Mouse (Mus musculus) testis, adult 2 months (tissue): ENCODE results near the gene Mylk. TPM values are rescaled to one million over a fixed set of nuclear protein-coding genes. Genes with fewer than 3 reads are reported as not detected.

ENCODE experiments used
- H3K27ac ChIP-seq: fragments of 200-500 bp; 2 replicates; pipeline ENCODE4 v1.5.1; 2012; ENCODE audit warnings: low read depth, low read length; ENCODE audit not compliant: control insufficient read depth, insufficient read depth
- H3K27me3 ChIP-seq: fragments of 200-500 bp; 2 replicates; pipeline ENCODE4 v1.6.1; 2012; ENCODE audit warnings: mild to moderate bottlenecking, low read length, moderate library complexity; ENCODE audit not compliant: control insufficient read depth, insufficient read depth
- H3K36me3 ChIP-seq: fragments of 200-500 bp; 2 replicates; pipeline ENCODE4 v1.6.1; 2012; ENCODE audit warnings: mild to moderate bottlenecking, low read length; ENCODE audit not compliant: control insufficient read depth, insufficient read depth
- H3K4me1 ChIP-seq: fragments of 200-500 bp; 2 replicates; pipeline ENCODE4 v1.6.1; 2012; ENCODE audit warnings: low read length; ENCODE audit not compliant: control insufficient read depth, insufficient read depth
- H3K4me3 ChIP-seq: fragments of 200-500 bp; 2 replicates; pipeline ENCODE4 v1.5.1; 2012; ENCODE audit warnings: low read depth, mild to moderate bottlenecking, low read length, moderate library complexity, mixed read lengths; ENCODE audit not compliant: control insufficient read depth
- CTCF ChIP-seq: fragments of 200-500 bp; IDR thresholded peaks from 2 replicates; pipeline ENCODE4 v1.5.1; 2012; ENCODE audit warnings: low read depth, mild to moderate bottlenecking, inconsistent platforms, low read length, moderate library complexity; ENCODE audit not compliant: control insufficient read depth, insufficient read depth, insufficient replicate concordance
- POLR2A ChIP-seq: fragments of 200-500 bp; IDR thresholded peaks from 2 replicates; pipeline ENCODE4 v1.6.1; 2012; ENCODE audit warnings: low read depth, mild to moderate bottlenecking, inconsistent platforms, low read length, moderate library complexity; ENCODE audit not compliant: control insufficient read depth
- polyA plus RNA-seq: library from polyadenylated mRNA; depleted of rRNA; stranded (reverse); fragments of >200 nt; gene quantifications from 2 replicates; pipeline ENCODE4 v1.2.3, GENCODE M21; 2012

Mylk gene
- polyA plus RNA-seq, 1 experiment, result 25.3 TPM

DNA sequence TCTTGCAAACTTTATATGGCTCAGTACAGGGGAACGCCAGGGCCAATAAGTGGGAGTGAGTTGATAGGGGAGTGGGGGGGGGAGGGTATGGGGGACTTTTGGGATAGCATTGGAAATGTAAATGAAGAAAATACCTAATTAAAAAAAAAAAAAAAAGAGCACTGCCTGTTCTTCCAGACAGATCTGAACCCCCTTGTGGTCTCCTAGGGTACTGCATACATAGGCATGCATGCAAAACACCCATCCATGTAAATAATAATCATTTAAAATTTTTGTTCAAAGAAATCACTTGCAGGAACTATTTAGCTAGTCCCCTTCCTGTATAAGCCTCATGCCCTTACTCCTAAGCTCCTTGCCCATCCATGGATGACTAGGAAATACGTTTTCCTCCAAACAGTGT is 122.2 kb downstream of the Mylk start:
- Histone ChIP-seq H3K36me3 (no peaks in the 10 kb centered on the region), H3K27ac (no peak overlapping the region), H3K4me3 (no peak overlapping the region), H3K4me1 (no peaks in the 10 kb centered on the region), H3K27me3 (no peaks in the 10 kb centered on the region)
- TF ChIP-seq CTCF, result no peak
- TF ChIP-seq POLR2A, result no peak

- H3K4me1 ChIP-seq, result no peaks in the 10 kb centered on the region
- no peaks in the 10 kb centered on the region for H3K27me3 ChIP-seq
- no peak overlapping the region for H3K4me3 ChIP-seq
- no peaks in the 10 kb centered on the region for H3K36me3 ChIP-seq
- no peak for TF ChIP-seq POLR2A
- no peak for TF ChIP-seq CTCF
- no peak overlapping the region for H3K27ac ChIP-seq
These were observed 135.2 kb downstream of the Mylk start for GRCm38 (mm10) chr16:34880031-34880778.

- H3K4me3 ChIP-seq, result no peak overlapping the region
- H3K27me3 ChIP-seq, result no peaks in the 10 kb centered on the region
- TF ChIP-seq CTCF (no peak), POLR2A (no peak)
- no peaks in the 10 kb centered on the region for H3K4me1 ChIP-seq
- no peak overlapping the region for H3K27ac ChIP-seq
- no peaks in the 10 kb centered on the region for H3K36me3 ChIP-seq
These were observed 135.8 kb downstream of the Mylk start for GRCm38 (mm10) chr16:34880815-34881214.

- no peaks in the 10 kb centered on the region for H3K4me1 ChIP-seq
- H3K4me3 ChIP-seq, result no peak overlapping the region
- H3K27me3 ChIP-seq, result no peaks in the 10 kb centered on the region
- no peak overlapping the region for H3K27ac ChIP-seq
- no peaks in the 10 kb centered on the region for H3K36me3 ChIP-seq
- TF ChIP-seq POLR2A (no peak), CTCF (no peak)
These were observed 142.0 kb downstream of the Mylk start for GRCm38 (mm10) chr16:34887037-34887436.

GRCm38 (mm10) chr16:34894016-34894415 is 149.0 kb downstream of the Mylk start:
- no peak overlapping the region for H3K4me3 ChIP-seq

GRCm38 (mm10) chr16:34895916-34896315 is 150.9 kb downstream of the Mylk start:
- Histone ChIP-seq H3K4me3 (no peak overlapping the region), H3K36me3 (no peaks in the 10 kb centered on the region), H3K27ac (no peak overlapping the region), H3K4me1 (no peaks in the 10 kb centered on the region), H3K27me3 (no peaks in the 10 kb centered on the region)
- TF ChIP-seq CTCF (no peak), POLR2A (no peak)

More at GRCm38 (mm10) chr16:34894016-34894415, 149.0 kb downstream of the Mylk start:
- Histone ChIP-seq H3K36me3 (no peaks in the 10 kb centered on the region), H3K4me1 (no peaks in the 10 kb centered on the region), H3K27me3 (no peaks in the 10 kb centered on the region), H3K27ac (no peak overlapping the region)
- TF ChIP-seq POLR2A (no peak), CTCF (no peak)

GRCm38 (mm10) chr16:34896996-34897395 is 152.0 kb downstream of the Mylk start:
- Histone ChIP-seq H3K4me3 (no peak overlapping the region), H3K36me3 (no peaks in the 10 kb centered on the region), H3K4me1 (no peaks in the 10 kb centered on the region), H3K27ac (no peak overlapping the region), H3K27me3 (no peaks in the 10 kb centered on the region)
- TF ChIP-seq CTCF, result no peak
- TF ChIP-seq POLR2A, result no peak
